Mouse (Mus musculus) ovary, postnatal 10 days (tissue): ENCODE results near the gene Tpcn1.

Source experiments
- DNase-seq: peaks from one replicate; pipeline ENCODE4 v3.0.0; 2022; ENCODE audit warnings: low spot score

The Tpcn1 gene

DNA sequence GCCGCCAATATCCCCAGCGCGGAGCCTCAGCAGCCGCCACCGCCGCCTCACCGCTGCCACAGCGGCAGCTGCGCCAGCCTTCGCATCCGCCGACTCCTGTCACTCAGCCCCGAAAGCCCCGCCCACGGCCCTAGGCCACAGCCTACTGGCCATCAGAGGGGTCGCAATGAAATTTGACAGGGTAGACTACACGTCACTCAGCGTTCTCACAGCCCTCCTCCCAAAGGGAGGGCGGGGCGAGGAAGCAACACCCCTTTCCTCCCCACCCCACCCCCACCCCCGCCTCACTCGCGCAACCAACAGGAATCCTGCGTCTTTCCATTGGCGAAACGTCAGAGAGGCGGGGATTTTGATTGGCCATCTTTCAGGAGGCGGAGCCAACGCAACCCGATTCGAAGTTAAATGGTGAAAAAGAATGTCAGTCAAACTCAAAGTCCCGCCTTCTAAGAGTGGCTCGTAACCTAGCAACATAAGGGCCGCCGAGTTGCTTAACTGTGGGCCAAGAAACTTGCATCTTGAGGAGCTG, at the start of gene Tpcn1, which contains the start of gene Iqcd:
TSS of gene Tpcn1 (minus strand) at position 105 of the 526 bp plus-strand sequence.
TSS of gene Iqcd (plus strand) at position 448 of the 526 bp plus-strand sequence.
- peak; percentile 95 for DNase-seq

DNA sequence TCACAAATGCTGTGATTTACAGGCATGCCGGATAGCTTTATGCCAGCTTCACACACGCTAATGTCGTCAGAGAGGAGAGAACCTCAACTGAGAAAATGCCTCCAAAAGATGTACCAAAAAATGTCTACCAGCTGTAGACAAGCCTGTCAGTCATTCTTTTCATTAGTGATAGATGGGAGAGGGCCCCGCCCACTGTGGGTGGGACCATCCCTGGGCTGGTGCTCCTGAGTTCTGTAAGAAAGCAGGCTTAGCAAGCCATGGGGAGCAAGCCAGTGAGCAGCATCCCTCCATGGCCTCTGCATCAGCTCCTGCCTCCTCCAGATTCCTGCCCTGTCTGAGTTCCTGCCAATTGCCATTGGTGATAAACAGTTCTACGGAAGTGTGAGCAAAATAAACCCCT, 47.2 kb upstream of the Tpcn1 start:
- no peak for DNase-seq

DNA sequence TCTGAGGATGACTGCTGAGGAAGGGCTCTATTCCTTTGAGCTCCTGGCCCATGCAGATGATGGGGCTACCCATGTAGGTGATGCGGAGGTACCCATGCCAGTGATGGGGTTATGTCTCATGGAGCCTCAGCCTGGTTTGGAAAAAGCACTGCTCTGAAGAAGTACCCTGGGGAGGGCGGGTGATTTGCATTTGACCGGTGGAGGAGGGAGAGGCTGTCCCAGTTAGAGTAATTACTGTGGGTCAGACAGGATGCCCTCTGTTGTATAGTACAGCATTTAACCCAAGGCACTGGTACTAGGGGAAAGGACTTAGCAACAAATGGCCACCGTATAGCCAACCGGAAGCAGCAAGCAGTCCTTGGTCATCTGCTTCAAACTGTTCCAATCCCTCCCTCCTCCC, 46.4 kb upstream of the Tpcn1 start:
- DNase-seq, result no peak

DNA sequence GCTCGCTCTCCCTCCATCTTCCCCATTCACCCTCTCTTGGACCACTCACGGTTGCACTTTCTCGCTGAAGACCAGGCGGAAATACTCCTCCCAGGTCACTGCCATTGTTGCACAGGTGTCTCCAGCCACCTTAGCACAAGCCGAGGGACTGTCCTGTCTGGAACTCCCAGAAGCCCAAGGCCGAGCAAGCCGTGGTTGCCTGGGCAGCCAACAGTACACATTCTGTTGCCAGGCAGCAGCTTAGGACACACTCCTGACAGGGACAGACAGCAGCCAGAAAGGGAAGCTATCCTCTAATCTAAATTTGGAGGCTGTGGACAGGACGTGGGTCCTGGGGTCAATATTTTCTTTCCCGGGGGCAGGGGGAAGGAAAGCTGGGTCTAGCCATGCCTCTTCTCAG, 45.7 kb upstream of the Tpcn1 start, which contains the start of gene Cfap73:
TSS of gene Cfap73 (minus strand) at position 105 of the 400 bp plus-strand sequence.
- no peak for DNase-seq

DNA sequence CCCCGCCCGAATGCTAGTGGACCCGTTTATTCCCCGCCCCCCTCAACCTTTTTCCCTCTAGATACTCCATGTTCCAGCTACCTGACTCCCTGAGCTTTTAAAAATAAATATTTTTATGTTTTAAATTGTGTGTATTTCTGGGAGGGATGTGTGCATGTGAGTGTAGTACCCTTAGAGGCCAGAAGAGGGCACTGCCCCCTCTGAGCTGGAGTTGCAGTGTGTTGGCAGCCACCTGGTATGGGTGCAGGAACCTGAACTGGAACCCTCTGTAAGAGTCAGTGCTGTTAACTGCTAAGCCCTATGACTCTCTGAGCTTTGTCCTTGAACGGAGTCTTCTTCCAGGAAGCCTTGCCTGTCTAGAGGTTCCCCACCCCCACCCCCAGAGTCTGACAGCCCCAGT, 43.4 kb upstream of the Tpcn1 start:
- no peak for DNase-seq

DNA sequence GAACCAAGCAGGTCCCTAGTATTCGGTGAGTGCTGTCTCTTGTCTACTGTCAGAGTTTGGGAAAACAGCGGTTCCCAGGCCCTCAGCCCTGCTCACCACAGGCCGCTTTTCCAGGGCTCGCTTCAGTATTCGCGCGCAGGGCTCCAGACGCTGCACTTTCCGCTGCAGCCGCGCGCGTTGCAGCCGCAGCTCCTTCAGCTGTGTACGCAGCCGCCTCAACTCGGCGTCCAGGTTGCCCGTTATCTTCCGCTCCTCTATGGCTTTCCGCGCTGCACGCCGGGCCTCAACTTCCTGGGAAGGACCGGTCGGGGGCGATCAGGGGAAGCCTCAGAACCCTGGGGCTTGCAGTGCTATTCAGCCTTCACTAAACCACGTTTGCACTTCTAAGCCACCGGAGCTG, 42.7 kb upstream of the Tpcn1 start:
- no peak for DNase-seq

DNA sequence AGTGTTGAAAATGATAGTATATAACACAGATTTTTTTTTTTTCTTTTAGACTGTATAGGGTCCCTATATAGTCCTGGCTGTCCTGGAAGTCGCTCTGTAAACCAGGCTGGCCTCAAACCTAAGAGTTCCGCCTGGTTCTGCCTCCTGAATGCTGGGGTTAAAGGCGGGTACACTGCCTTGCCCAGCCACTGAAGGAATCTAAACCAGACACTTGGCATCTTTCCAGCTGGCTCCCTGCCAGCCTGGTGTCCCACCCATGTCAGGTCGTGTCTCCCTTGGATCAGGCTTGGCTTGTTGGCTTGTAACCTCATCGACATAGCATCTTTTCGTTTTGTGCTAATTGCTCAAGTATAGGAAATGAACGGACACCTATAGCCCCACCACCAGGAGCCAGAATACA, 40.2 kb upstream of the Tpcn1 start:
- DNase-seq, result no peak

DNA sequence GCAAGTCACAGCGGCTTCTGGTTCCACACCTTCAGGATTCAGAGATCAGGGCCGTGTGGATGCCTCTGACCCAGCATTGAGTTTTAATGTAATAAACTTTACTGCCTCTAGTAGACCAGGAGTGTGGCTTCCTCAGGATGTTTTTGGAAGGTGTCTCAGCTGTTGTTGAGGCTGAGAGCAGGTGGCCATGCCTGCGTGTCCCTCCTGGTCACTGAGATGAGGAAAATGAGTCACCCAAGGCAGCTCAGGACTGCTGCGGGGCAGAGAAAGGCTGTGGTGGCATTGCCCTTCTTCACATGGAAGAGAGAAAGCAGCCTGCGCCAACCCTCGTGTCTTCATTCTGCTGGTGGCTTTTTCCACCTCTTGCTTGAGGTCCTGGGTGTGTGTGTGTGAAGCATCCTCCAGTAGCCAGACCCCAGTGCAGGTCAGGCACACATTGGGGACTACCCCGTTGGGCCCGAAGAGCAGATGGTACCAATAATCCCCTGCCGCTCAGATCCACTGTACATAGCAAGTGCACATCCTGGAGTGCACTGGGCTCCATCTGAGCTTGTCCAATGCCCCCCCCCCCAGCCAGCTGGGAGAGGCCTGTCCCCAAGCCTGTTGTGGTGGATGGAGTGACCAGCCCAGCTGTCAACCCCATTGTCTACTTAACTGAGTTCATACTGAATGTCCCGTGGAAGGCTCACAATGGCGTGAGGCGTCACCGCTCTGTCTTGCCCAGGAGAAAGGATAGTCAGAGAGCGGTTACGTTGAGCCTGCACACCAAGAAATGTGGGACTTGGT, 39.2 kb upstream of the Tpcn1 start:
- no peak for DNase-seq

DNA sequence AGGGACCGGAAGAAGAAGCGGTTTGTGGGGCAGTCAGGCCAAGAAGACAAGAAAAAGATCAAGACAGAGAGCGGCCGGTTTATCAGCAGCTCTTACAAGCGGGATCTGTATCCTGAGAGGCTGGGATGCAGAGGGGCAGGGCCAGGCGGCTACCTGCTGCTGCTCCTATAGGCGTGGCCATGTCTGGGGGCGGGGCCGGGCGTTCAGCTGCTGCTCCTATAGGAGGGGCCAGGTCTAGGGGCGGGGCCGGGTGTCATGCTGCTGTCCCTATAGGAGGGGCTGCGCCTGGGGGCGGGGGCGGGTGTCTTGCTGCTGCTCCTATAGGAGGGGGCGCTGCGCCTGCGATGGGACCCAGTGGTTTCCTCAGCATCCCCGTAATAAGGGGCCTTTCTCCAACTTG, 37.9 kb upstream of the Tpcn1 start:
- DNase-seq, result no peak

DNA sequence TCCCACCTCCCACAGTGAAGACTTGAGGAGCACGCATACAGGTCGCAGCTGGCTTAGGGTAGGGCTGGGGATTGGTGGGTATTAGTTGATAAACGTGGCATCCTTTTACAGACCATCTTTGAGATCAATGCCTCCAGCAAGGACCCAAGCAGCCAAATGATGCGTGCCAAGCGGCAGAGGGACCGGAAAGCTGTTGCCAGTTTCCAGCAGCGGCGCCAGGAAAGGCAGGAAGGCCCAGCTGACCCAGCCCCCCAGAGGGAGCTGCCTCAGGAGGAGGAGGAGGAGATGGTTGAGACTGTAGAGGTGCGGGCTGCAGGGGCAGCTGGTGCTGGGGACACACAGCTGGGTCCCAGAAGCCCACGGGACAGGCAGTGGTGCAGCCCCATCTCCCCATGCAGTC, 36.0 kb upstream of the Tpcn1 start:
- DNase-seq, result no peak

DNA sequence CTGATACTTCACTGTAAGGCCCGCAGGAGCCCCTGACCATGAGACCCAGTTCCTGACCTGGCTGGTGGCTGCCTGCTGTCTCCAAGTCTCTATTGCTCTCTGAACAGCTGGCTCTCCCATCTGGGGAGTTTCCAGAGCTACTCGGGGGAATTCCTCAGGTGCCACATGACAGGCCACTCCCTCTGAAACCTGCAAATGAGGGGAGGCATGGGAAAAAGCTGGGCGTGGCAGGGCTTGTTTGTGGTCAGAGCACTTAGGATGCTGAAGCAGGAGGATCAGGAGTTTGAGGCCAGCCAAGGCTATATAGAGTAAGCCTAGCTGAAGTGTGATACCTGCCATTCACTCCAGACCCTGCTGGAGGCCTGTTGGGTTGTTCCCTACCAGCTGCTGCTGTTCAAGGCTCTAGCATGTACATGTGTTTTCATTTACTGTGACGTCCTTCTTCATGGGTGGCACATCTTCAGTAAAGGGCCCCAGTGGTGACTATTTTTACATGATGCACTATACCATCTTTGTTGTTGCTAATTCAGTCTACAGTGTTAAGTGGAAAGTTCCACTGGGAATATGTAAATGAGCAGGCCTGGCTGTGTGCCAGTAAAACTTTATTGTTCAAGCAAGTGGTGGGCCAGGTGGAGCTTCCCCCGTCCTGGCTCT, 33.9 kb upstream of the Tpcn1 start:
- no peak for DNase-seq

DNA sequence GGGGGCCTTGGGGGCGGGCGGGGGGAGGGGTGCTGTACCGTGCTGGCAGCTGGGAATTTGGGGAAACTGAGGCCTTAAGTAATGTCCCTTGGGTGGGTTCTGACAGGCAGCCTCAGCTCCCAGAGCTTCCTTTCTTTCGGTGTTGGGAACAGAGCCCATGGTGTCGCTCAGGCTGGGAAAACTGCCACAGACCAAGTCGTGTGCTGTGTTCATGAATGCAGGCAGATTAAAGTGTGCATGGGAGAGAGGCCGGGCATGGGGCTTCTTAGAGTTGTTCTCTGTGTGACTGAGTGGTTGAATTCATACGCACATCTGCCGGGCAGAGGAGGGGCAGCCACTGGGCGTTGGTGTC, 33.3 kb upstream of the Tpcn1 start:
- DNase-seq, result no peak

DNA sequence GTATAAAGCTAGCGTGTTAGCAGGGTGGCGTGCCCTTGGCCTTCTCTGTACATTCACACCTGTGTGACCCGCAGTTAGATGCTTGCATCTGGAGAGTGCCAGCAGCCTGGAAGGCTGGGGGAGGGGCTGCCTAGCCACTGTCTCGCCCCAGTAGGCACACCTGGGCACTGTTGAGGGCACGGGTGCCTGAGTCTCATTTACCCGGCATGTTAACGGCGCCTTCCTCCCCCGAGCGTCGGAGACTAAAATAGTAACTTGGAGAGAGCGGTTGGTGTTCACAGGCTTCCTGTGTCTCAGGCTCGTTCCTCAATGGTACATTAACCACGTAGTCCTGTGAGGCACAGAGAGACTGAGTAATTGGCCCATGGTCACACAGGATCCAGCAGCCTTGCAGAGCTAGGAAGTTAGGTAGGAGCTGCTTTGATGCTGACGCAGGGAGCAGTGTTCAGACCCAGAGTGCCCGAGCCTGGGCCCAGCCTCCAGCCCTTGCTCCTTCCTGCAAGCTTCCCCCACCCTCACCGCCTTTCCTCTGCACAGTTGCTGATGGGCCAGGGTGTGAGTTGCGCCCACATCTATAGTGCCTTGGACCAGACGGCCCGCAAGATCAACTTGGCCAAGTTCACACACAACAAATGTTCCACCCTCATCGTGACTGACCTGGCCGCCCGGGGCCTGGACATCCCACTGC, 32.7 kb upstream of the Tpcn1 start:
- DNase-seq, result no peak

DNA sequence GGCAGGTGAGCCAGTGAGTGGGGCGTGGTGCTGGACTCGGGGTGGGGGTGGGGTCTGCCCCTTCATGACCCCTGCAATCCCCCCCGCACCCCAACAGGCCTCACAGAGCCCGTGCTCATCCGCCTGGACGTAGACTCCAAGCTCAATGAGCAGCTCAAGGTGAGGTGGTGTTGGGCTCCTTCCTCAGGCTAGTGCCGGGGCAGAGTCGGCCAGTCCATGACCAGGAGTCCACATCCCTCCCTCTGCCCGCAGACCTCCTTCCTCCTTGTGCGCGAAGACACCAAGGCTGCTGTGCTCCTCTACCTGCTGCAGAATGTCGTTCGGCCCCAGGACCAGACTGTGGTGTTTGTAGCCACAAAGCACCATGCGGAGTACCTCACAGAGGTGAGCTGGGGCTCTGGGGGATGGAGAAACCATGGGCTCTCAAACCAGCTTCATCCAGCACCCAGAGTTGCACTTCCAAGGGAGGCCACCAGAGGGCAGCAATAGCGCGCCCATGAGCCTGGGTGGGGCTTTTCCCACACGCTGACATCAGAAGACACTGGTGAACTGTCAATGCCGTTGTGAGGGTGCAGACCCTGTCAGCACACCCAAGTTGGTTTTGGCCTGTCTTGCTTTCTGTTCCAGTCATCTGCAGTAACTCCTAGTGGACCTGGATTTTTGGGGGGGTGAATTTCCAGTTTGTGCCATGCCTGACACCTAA, 32.1 kb upstream of the Tpcn1 start:
- peak; percentile 76 for DNase-seq

DNA sequence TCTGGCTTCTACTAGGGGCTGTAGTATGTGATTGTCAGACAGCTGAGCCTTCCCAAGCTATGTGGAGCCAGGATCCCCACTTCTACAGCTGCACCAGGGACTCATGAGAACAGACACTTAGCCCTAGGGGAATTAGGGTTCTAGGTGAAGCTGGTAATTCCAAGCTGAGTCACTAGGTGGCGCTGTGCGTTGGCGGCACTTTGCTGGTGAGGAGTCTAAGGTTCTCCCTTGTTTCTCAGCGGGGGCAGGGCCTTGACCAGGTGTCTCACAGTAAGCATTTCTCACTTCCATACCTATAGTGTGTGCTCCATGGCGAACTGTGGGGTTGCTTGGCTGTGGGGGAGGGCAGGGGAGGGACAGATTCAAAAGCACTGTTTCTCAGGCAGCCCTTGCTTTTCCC, 30.7 kb upstream of the Tpcn1 start:
- no peak for DNase-seq

DNA sequence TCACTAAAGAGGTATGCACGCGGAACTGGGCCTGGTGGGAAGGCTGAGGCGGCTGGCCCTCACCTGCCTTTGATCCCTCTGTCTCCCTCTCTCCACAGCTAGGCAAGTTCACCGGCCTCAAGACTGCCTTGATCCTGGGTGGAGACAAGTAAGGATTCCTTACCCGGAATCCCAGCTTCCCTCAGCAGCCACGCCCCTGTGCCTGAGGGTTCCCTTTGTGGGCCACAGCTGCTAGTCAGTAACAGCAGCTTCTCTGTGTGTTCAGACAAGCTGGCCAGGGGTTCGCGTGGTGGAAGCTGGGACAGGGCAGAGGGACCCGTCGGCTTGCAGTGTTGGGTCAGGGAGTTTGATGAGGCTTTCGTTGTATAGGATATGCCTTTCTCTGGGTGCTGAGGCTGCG, 30.3 kb upstream of the Tpcn1 start:
- no peak for DNase-seq

DNA sequence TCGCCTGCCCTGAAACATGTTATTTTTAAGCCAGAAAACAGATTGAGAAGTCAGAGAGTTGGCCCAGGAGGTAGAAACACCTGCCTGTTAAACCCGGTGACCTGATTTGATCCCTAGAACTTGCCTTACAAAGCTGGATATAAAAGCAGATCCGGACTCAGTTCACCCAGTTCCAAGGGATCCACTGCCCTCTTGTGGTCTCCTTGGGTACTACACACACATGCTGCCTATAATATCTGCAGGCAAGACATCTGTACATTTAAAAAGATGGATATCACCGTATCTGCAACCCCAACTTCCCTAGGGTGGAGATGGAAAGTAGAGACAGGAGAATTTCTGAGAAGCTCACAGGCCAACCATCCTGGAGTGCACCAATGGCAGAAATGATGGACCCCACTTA, 27.4 kb upstream of the Tpcn1 start:
- DNase-seq, result no peak

DNA sequence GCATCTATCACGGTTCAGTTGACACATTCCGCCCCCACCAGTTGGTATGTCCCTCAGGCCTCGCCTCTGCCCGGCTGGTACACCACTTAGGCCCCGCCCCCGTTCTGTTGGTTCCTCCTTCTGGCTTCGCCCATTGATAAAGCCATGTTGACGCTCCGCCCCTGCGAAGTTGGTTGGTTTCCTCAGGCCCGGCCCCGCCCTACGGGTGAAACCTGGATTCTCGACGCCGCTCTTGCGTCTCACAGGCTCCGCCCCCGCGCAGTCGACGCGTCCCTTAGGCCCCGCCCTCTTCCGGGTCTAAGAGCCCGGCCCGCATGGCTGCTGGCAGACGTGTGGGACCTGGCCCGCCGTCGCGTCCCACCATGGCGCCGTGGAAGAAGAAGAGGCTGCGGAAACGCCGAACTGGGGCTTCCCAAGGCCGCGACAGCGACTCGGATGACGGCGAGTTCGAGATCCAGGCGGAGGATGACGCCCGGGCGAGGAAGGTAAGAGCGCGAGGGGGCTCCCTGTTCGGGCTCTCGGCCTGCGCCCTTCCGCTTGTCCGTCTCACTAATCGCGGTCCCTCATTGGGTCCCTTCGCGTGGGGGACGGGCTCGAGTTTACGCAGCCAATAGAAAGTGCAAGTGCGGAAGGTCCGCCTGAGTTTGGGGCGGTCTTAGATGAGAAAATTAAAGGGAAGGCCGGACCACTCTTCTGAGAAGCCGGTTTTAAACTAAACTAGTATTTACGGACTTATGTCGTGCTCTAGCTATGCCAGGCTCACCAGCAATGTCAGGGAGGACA, 24.5 kb upstream of the Tpcn1 start:
- DNase-seq, result peak; percentile 96

DNA sequence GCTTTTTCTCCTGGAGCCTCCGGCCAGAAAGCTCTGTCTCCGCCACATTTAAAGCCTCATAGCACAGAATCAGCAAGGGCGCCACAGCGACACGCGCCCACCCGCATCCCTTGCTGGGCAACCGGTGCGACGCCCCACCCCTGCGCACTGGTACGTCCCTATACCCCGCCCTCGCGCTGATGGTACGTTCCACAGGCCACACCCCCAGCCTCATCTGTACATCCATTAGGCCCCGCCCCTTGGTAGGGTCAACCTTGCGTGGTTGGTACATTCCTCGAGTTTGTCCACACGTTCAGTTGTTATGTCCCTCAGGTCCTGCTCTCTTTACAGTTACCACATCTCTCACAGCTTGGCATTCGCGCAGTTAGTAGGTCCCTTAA, 24.0 kb upstream of the Tpcn1 start, which contains the start of the genes Rita1 and Ddx54:
TSS of gene Rita1 (minus strand) at position 148 of the 380 bp plus-strand sequence.
TSS of gene Ddx54 (plus strand) at position 298 of the 380 bp plus-strand sequence.
- peak; percentile 96 for DNase-seq

DNA sequence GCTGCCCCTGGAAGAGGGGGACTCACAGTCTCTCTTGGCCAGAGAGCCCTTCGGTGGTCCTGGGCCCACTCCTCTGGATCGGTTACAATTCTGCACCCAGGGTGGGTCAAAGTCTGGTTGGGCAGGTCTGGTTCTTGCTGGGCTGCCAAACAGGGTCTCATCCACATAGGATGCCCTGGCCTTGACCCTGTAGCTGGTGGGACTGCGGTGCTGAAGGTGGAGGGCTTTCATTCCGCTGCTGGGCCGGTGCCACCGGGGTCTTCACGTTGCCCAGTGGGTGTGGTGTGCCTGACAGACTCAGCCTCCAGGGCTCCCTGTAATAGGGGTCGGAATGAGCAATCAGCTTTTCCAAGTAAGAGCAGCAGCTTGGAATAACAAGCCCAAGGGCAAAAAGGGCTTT, 22.9 kb upstream of the Tpcn1 start:
- DNase-seq, result no peak

DNA sequence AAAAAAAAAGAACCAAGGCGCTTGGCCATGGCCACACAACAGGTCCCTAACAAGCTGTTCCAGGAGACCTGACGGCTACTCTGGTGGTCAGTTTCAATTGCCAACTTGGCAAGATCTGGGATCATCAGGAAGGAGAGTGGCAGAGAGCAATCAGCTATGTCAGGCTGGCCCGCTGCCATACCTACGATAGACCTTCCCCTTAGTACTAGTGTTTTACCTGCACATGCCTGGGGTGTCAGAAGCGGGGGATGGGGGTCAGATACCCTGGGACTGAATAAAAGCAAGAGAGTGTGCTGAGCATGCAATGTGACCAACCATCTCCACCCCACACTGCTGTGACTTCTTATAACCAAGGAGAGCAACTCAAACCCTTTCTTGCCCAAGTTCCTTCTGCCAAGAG, 22.4 kb upstream of the Tpcn1 start:
- DNase-seq, result no peak
